Mouse (Mus musculus) spleen, postnatal 4 days (tissue): ENCODE measurements at regions not wholly inside any gene's neighbourhood (a gene's known extent, or its start where the extent isn't known, plus 50 kb on each side); places are given as distances from the start of the nearest gene placed in this dataset.

ENCODE experiments used
- DNase-seq, 2 experiments: peaks; one replicate each; pipeline ENCODE4 v3.0.0; 2022; ENCODE audit warnings: low spot score in 2 of 2

DNA sequence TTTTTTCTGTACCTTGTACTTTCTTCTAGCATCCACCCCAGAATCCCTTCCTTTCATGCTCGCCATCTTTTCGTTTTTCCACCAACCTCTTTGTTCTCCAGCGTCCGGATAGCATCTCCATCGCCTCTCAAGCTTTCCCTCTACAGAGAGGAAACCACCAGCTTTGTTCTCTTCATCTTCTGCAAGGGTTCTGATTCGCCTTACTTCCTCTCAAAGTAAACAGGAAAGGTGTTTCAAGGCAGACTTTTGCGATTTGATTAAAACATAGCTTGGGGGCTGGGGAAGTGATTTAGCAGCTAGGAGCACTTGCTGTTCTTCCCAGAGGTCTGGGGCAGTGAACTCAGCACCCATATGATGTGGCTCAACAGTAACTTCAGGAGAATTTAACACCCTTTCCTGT, 71.4 kb downstream of the Emp1 start:
- no peak for DNase-seq

DNA sequence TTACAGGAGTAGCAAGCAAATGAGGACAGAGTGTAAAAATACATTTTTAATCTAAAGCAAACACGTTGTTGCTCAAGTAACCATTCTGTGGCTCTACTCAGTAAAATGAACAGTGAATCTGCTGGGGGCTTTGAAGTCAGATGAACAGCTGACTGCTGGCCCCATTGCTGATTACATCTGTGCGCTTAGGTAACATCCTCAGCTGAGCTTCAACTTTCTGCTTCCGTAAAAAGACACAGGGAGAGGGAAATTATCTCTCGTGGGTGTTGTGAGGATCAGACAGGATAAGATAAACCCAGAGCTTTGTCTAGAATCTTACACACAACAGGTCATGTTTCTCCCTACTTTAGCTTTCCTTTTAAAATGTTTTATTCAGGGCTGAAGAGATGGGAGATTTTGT, 74.0 kb downstream of the Emp1 start:
- DNase-seq: no peak

DNA sequence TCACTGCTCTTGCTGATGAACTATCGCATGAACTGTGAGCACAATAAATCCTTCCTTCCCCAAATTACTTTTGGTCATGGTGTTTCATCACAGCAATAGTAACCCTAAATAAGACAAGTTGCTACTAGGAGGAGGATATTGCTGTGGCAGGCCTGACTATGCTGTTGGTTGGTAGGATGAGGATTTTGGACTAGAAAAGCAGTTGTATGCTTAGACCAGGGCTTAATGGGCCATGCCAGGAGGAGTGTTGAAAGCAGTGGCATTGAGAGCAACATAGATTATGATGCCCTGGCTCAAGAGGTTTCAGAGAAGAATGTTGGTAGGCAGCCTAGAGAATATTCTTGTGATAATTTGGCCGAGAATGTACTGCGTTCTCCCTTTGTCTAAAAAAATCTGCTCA, 75.9 kb downstream of the Emp1 start:
- no peak for DNase-seq

DNA sequence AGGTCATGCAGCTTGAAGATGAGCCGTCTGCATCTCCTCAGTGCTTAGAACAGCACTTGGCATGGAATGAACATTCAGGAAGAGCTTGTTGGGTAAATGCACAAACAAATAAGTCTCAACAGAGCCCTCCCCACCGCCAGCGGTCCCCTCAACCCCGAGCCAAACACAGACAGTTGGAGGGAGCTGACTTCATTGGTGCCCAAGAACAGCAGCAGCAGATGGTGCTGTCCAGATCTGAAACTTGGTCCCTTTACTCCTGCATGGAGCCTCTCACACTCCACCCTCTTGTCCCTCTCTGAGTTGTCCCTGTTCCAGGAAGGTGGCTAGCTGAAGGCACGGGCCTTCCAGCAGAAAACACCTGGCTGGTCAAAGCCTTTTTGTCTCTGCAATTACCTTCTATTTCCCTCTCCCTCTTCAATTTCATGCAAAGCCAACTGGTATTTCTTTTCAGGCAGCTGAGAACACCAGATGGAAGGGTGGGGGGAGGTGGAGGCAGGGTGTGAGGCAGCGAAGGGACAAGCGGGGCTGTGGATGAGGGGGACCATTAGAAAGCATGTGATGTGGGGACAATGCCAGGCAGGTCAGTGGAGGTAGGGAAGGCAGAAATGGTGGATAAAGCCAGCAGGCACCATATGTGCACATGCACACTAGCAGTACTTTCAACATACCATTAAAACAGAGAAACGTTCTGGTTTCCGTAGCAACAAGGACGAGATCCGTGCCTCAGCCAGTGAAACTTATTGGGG, 79.0 kb downstream of the Emp1 start:
- DNase-seq: no peak

DNA sequence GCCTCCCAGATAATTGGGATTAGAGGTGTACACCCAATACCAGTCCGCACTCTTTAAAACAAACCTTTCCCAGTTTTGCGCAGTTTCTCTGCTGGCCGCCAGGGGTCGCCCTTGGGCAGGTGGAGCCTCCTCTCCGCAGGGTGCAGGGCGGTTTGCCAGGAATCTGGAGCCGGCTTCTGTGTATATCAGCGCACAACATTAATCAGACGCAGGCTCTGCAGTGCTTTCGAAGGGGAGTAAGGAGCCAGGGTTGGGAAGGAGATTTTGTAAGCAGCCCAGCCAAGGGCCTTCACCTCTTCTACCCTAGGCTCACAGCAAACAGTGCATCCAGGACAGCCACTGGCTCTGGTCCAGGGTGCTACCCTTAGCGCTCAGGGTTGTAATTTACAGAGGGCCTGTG, 82.3 kb downstream of the Emp1 start:
- DNase-seq: peak; percentile 56 to 84

DNA sequence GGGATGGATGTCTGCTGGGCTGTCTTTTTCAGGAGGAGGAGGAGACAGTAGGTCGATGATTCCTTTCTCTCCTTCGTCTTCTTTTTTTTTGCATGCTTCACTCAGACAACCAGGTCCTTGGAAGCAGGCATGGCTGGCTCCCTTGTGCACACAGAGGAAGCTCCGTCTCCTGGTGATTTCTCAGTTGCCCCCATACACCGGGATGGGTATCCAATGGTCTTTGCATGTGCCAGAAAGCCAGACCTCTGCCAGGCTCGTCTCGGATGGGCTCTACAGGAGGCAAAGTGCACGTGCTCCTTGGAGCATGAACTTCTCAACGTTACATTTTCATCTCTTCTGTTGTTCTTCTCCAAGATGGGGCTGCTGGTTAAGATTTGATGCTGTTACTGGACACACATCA, 82.7 kb downstream of the Emp1 start:
- DNase-seq: no peak

DNA sequence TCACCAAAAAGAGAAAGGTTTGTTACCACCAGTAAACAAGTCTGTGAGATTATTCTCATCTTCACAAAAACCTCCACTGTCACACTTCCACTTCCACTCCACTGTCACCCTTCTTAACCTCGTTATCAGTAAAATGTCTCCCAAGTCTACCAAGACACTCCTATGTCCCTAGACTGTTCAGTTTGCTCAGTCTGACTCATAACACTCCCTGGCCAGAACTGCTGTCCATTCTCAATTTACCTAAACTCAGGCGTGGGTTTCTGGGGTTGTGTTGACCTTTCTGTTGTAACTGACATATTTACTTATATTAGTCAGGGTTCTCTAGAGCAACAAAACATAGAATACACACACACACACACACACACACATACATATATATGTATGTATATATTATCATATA, 85.5 kb downstream of the Emp1 start:
- DNase-seq: no peak

DNA sequence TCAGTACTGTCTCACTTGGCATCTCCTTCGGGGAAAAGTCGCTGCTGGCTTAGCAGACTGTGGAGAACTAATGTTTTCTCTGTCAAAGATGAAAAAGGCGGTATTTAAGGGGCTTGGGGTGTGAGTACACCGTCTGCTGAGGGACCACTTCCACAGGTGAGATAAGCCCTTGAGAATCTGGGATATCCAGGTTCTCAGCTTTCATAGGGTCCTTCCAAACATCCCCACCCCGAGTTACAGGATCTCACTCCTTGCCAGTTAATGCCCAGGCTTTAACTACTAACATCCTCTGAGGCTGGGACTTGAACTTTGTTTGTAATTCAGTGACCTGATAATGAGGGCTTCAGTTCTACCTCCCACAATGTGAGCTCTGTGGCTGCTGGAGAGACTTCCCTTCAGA, 86.9 kb downstream of the Emp1 start:
- no peak for DNase-seq

DNA sequence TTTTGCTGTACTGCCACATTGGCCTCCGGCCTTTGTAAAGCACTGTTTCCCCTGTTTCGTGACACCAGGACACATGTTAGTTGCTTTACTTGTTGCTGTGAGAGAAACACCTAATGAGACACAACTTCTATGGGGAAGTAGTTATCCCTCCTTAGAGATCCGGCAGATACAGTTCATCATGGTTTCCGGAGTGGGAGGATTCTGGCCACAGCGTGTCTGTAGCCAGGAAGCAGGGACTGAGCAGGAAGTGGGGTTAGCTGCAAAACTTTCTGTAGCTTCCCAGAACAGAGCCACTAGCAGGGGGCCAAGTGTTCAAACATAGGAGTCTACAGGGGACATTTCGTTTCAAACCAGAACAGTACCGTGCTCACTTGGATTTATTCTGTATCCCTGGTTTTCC, 88.2 kb downstream of the Emp1 start:
- no peak for DNase-seq

DNA sequence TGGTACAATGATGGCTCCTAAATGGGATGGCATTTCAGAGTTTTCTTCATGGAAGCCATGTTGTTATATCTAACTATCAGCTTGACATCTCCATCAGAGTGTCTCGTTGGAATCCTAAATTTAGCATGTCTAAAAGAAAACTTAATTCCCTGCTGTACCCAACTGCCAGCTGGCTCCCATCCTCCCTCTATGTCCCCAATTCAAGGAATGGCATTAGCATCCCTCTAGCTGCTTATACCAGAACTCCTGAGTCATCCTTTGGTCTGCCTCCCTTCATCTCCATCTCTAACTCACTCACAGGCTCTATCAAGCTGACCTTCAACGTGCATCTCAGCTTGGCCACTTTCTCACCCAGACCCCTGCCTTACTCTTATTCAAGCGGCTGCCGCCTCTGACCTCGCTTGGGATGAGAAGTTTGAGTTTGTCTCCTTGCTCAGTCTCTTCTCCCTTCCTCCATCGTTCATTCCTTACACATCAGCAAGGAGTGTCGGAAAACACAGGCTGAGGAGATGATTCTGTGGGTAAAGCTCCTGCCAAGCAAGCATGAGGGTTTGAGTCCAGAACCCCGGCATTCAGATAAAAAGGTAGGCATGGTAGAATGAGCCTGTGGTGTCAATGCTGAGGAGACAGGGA, 88.9 kb downstream of the Emp1 start:
- DNase-seq: no peak

DNA sequence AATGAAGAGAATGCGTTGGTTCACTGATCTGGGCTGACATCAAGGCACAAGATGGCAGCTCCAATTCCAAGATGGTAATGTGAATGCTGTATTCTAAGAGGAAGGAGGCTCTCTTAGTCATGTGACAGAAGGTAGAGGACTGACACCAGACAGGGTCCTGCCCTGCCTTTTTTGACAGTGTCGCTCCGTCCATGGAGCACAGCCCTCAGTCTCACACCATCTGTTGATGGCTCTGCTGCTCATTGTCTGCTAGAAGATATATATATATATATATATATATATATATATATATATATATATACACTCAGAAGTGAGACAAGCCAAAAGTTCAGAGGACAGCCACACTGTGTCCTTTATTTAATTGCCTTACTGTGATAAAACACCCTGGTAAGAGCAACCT, 90.7 kb downstream of the Emp1 start:
- no peak for DNase-seq

DNA sequence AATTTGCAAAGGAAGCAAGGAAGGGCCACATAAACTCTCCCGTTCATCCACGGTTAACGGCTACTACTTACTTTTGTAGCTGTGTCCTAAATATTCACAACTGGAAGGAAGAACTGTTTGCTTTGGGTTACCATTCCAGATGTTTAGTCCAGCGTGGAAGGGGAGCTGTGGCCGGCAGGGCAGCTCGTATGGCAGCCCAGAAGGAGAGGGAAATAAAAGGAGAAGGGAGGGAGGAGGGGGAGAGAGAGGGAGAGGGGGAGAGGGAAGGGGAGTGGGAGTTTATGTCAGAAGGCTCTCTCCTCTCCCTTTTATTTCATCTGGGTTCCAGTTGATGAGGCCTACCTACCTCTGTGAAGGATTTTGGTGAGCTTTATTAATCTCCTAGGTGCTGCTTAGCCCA, 110.2 kb downstream of the Emp1 start:
- DNase-seq: no peak

DNA sequence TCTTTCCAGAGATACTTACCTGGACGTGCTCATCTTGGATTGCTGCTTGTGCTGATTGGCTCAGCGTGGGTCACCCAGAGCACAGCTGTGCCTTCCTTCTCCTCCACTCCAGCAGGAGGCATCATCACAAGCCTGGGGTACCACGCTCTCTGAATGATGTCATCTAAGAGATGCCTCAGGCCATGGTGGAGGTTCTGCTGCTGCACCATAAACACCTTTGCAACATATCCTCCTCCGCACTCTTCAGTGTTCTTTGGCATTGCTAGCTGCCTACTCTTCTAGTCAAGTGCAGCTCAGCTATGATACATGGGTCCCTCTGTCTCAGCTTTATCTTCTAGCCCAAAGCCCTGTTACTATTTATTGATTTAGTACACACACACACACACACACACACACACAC, 110.8 kb downstream of the Emp1 start:
- no peak for DNase-seq

DNA sequence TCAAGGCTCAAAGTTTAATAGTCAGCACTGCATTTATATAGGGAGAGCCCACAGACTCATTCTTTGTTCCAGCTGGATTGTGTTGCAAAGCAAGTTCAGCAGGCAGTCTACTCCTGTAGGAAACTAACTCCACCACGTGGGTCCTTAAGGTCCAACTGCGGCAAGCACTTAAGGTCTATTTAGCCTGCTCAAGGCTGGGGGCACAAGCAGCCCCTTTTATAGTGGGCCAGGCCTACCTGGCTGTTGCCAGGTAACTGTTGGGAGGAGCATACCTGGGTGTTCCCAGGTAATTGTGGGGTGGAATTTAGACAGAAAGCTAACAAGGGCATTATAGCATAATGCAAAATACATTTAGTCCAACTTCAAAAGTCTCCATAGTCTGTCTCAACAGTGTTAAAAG, 126.5 kb downstream of the Emp1 start:
- no peak for DNase-seq

DNA sequence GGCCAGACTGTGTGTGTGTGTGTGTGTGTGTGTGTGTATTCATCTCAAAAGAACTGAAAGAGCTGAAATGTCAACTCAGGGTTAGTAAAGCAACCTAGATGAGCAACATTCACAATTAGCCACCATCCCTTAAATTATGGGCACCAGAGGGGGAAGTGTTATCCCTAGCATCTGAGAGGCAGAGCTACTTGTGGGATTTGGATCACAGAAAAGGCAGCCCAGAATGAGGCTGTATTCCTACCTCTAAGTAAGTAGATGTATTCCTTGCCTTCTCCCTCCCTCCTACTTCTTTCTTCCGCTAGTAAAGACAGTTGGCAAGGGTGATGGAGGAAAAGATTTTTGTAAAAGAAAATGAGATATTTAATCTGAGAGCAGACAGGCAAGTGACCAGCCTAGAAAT, 131.6 kb downstream of the Emp1 start:
- DNase-seq: no peak

DNA sequence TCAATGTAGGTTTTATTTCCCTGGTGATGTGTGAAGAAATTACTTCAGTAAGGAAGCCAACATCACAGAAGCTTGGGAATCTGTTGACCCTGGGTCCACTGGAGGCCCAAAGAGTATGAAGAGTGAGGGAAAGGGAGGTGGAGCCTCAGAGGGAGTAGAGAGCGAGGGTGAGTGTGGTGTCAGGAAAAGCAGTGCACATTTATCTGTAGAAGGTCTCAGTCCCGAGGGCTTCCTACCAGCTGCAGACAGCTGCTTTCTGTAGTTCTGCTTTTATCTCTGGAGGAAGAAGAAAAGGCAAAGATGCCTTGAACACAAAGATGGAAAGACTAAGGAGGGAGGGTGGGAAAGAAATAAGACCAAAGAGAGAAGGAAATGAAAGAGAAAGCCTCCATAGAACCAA, 133.5 kb downstream of the Emp1 start:
- no peak for DNase-seq

DNA sequence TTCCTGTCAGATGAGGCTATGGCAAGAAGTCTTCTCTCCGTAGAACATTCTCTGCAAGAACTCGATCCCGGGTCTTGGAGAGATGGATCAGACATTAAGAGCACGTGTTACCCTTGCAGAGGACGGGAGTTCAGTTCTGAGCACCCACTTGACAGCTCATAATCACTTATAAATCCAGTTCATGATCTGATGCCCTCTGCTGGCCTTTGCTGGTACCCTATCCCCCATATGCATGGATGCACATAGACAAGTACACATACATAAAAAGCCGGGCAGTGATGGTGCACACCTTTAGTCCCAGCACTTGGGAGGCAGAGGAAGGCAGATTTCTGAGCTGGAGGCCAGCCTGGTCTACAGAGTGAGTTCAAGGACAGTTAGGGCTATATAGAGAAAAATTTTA, 136.2 kb downstream of the Emp1 start:
- no peak for DNase-seq

DNA sequence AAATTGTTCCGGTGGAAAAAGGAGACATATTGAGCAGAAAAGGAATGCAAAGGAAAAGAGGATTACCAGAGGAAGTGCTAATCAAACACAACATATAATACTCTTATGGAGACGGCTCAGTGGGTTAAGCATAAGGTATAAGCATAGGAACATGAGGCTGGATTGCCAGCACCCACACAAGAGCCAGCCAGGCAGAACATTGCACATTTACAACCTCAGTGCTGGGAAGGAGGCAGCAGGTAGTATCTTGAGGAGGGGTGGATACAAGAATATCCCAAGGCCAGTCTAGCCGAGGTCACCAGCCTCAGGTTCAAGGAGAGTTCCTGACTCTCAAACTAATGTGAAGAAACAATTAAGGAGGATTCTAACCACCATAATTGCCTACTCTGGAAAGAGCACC, 138.0 kb downstream of the Emp1 start:
- no peak for DNase-seq

DNA sequence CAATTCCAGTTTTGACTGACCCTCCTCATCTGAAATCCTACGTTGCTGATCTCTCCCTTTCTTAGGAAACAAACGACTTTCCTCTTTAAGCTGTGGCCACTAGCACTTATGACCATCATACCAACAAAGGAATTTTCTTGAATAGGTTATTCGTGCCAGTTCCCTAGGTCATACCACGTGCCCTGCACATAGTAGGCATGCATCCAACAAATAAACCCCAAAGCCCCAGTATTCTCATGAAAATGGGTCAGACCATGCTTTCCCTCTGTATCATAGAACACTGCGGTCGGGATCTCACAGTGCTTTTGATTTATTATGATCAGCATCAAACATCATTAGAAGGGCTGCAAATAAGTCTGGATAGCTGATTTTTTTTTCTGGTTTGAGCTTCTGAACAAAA, 139.4 kb downstream of the Emp1 start:
- no peak for DNase-seq

DNA sequence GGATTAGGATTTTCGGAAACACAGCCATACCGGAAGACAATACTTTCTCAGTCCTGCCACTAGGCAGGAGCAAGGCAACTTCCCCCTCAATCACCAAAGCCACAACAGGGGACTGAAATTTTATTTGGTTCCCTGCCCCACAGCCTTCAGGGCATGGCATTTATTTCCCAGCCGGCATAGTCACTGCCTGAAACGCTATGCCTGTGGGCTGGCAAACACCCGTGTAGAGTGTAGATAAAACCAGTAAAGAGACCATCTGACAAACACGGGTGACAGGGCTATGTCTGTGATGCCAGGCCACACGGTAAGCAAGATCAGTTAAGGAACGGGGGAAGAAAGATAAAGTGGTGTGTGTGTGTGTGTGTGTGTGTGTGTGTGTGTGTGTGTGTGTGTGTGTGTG, 140.1 kb downstream of the Emp1 start:
- no peak for DNase-seq

DNA sequence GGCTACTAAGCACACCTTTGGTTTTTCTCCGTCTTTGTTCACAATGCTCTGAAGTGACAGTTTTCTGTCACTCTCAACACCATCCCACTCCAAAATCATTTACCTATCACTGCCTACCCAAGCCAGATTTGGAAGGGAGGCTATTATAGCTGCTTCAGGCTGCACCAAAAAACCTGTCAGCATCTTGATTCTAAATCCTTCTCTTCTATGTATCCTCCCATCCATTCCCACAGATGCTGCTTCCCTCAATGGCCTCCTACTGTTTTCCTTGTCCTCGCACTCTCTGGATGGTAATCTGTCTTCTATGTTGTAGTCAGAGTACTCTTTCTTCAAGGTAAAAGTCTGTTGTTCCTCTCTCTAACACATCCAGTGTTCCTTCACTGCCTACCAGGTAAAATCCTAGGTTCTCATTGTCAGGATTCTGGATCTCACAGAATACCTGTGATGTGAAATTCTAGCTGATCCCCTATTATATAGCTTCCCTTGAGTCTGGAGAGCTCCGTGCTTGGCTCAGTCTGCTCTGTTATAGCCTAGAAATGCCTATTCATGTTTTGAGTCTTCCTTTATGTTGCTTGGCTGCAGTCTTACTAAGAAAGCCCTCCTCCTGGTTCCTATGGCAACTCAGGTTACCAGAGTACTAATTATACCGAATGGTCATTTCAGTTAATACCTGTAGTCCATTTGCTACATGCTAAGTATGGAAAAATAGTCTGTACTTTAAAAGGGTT, 156.5 kb downstream of the Emp1 start:
- DNase-seq: no peak

DNA sequence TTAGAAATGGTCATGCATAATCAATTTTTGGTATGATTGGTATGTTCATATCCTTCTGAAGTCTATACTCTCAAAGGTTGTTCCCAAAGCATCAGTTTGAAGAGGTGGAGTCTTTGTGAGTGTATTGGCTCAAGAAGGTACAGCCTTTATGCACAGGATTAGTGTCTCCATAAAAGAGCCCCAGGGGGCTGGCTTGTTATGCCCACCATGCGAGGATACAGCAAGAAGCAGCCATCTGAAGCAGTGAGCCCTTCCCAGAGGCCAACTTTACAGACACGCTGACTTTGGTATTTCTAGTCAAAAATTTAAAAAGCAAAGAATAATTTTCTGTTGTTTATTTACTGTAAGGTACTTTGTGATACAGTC, 157.1 kb downstream of the Emp1 start:
- DNase-seq: no peak

DNA sequence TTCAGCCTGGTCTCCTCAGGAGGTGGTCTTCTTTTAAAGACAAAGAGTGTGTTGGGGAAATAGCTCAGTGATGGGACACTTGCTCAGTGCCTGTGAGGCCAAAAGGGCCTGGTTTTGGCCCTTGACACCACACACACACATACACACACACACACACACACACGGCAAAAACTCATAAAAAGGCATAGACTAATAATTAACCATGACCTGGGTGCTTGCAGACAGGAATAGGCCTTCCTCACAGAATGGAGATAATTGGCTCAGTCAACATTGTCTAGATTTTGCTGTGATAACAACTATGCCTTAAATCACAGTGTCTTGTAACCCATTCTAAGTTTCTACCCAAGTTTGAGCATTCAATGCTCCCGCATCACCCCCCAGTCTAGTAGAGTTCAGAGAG, 158.5 kb downstream of the Emp1 start:
- DNase-seq: no peak
